Mouse (Mus musculus) MEL (cell line): ENCODE data around the gene Lmo7.

ENCODE experiments used
- BHLHE40 ChIP-seq: IDR thresholded peaks from 2 replicates; pipeline ENCODE4 v1.6.1; 2012; ENCODE audit warnings: low read depth, mild to moderate bottlenecking, inconsistent platforms, low read length, improper control_type of control experiment, borderline replicate concordance
- CHD2 ChIP-seq: IDR thresholded peaks from 2 replicates; pipeline ENCODE4 v1.6.1; 2011; ENCODE audit warnings: low read length, improper control_type of control experiment
- CTCF ChIP-seq, 3 experiments: IDR thresholded peaks in 2 of 3; conservative IDR thresholded peaks in 1 of 3; 2 replicates each; pipeline ENCODE4 v1.5.1; 2011 to 2012; ENCODE audit warnings: low read length in 3 of 3, low read depth in 2 of 3, mild to moderate bottlenecking in 2 of 3, improper control_type of control experiment in 1 of 3, inconsistent platforms in 1 of 3, mixed read lengths in 1 of 3, moderate library complexity in 1 of 3; ENCODE audit not compliant: control insufficient read depth in 1 of 3, insufficient read depth in 1 of 3, poor library complexity in 1 of 3, severe bottlenecking in 1 of 3
- EP300 ChIP-seq, 2 experiments: IDR thresholded peaks; 2 replicates each; pipeline ENCODE4 v1.6.1; 2011; ENCODE audit warnings: improper control_type of control experiment in 2 of 2, low read length in 2 of 2, low read depth in 1 of 2, mild to moderate bottlenecking in 1 of 2
- JUND ChIP-seq: IDR thresholded peaks from 2 replicates; pipeline ENCODE4 v1.6.1; 2011; ENCODE audit warnings: low read depth, mild to moderate bottlenecking, improper control_type of control experiment, low read length
- POLR2A ChIP-seq, 2 experiments: IDR thresholded peaks; 2 replicates each; pipeline ENCODE4 v1.6.1; 2011 to 2012; ENCODE audit warnings: low read length in 2 of 2, mild to moderate bottlenecking in 2 of 2, control low read depth in 1 of 2, improper control_type of control experiment in 1 of 2, low read depth in 1 of 2, moderate library complexity in 1 of 2; ENCODE audit not compliant: control insufficient read depth in 1 of 2, insufficient read depth in 1 of 2, poor library complexity in 1 of 2
- POLR2AphosphoS2 ChIP-seq: IDR thresholded peaks from 2 replicates; pipeline ENCODE4 v1.6.1; 2011; ENCODE audit warnings: low read length, improper control_type of control experiment
- TAL1 ChIP-seq: IDR thresholded peaks from 2 replicates; pipeline ENCODE4 v1.6.1; 2012; ENCODE audit warnings: mild to moderate bottlenecking, inconsistent platforms, low read length, moderate library complexity, mixed read lengths
- TBP ChIP-seq: IDR thresholded peaks from 2 replicates; pipeline ENCODE4 v1.8.0; 2011; ENCODE audit warnings: low read depth, low read length, improper control_type of control experiment
- TCF12 ChIP-seq: IDR thresholded peaks from 2 replicates; pipeline ENCODE4 v1.6.1; 2014; ENCODE audit warnings: low read depth, mild to moderate bottlenecking, inconsistent platforms, low read length, improper control_type of control experiment, moderate library complexity
- UBTF ChIP-seq: IDR thresholded peaks from 2 replicates; pipeline ENCODE4 v1.6.1; 2012; ENCODE audit warnings: low read depth, mild to moderate bottlenecking, inconsistent platforms, low read length, improper control_type of control experiment, moderate library complexity, borderline replicate concordance; ENCODE audit not compliant: insufficient read depth
- ZNF384 ChIP-seq: IDR thresholded peaks from 2 replicates; pipeline ENCODE4 v1.6.1; 2012; ENCODE audit warnings: low read depth, mild to moderate bottlenecking, inconsistent platforms, low read length, improper control_type of control experiment

DNA sequence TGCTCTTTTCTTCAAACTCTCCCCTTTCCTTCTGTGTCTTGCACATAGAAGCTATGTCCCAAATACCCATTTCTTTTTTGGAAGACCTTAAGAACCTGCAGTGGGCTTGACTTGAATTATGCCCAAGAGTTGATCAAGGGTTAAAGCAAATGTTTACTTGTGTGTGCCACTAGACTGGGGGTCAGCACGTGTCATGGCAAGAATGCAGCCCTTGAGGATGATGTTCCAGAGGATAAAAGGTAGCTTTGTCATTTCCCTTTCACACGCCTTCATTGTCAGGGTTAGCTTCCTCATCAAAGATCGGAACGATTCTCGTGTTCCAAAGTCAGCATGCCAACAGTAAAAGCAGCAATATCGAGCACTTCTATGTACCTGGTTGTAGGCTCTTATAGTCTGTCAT lies 243.4 kb downstream of the Lmo7 start:
- TF ChIP-seq TCF12 (no peak), CTCF (IDR thresholded peaks at IDR 0.05 in 2 of 3, conservative IDR thresholded peaks at IDR 0.05 in 1 of 3; ENCODE audit: control insufficient read depth in 1 of 3, insufficient read depth in 1 of 3, low read depth in 2 of 3, low read length in 3 of 3, poor library complexity in 1 of 3, severe bottlenecking in 1 of 3) (no peak), UBTF (no peak), BHLHE40 (no peak), EP300 (IDR thresholded peaks at IDR 0.05; ENCODE audit: low read depth in 1 of 2, low read length in 2 of 2) (no peak), CHD2 (no peak), POLR2A (IDR thresholded peaks at IDR 0.05; ENCODE audit: control insufficient read depth in 1 of 2, insufficient read depth in 1 of 2, low read depth in 1 of 2, low read length in 2 of 2, poor library complexity in 1 of 2) (no peak), TBP (no peak), POLR2AphosphoS2 (no peak), TAL1 (no peak), JUND (no peak), ZNF384 (no peak)
